ENCODE assay signal across 21 mouse cellular contexts in genomic region chr17:28460388-28460787, GRCm38 (mm10).
"Had no signal": no experiment of that assay in that cellular context is flagged by ENCODE, and none has a peak within 500 bp of the region (broad histone marks: within the 10 kb centered on the region; RNA-seq: fewer than 3 reads in every experiment).

No protein-coding gene starts in this region.

- H3K27ac ChIP-seq: intestine, embryonic 15.5 days; kidney, embryonic 15.5 days; limb, embryonic 12.5 days; limb, embryonic 15.5 days; midbrain, embryonic 10.5 days; midbrain, embryonic 13.5 days; stomach, postnatal 0 days had no signal

- H3K9ac ChIP-seq: intestine, embryonic 15.5 days; kidney, embryonic 15.5 days; limb, embryonic 12.5 days; limb, embryonic 15.5 days; lung, embryonic 14.5 days; midbrain, embryonic 13.5 days had no signal

- H3K36me3 ChIP-seq: intestine, embryonic 15.5 days; kidney, embryonic 15.5 days; limb, embryonic 12.5 days; limb, embryonic 15.5 days; midbrain, embryonic 10.5 days; midbrain, embryonic 13.5 days had no signal

- H3K27me3 ChIP-seq: intestine, embryonic 15.5 days; kidney, embryonic 15.5 days; limb, embryonic 12.5 days; limb, embryonic 15.5 days; megakaryocyte, embryonic 14.5 days; midbrain, embryonic 13.5 days had no signal

- DNase-seq: kidney, adult 11 months; kidney, adult 8-10 months; kidney, postnatal 10 days; kidney, postnatal 36 days; left cerebral cortex, postnatal 4 days; lung, embryonic 14.5 days; lung, postnatal 10 days; lung, postnatal 36 days; right cerebral cortex, adult 18-20 months; right cerebral cortex, postnatal 14 days; right cerebral cortex, postnatal 4 days; thymus, postnatal 36 days had no signal

- H3K4me1 ChIP-seq: limb, embryonic 12.5 days; limb, embryonic 15.5 days; midbrain, embryonic 10.5 days; midbrain, embryonic 13.5 days had no signal

- ATAC-seq: intestine, embryonic 15.5 days; midbrain, embryonic 13.5 days; midbrain, embryonic 16.5 days had no signal

- H3K4me3 ChIP-seq: intestine, embryonic 15.5 days; kidney, embryonic 15.5 days; limb, embryonic 12.5 days; limb, embryonic 15.5 days; megakaryocyte, embryonic 14.5 days; midbrain, embryonic 10.5 days; midbrain, embryonic 13.5 days had no signal

- H3K9me3 ChIP-seq: intestine, embryonic 15.5 days; kidney, embryonic 15.5 days; limb, embryonic 12.5 days; limb, embryonic 15.5 days; megakaryocyte, embryonic 14.5 days; midbrain, embryonic 10.5 days; midbrain, embryonic 13.5 days had no signal

- H3K4me2 ChIP-seq: intestine, embryonic 15.5 days; kidney, embryonic 15.5 days; limb, embryonic 12.5 days; limb, embryonic 15.5 days; lung, embryonic 14.5 days; midbrain, embryonic 13.5 days had no signal
